ENCODE assay signal across 8 mouse cellular contexts in the genomic region with DNA sequence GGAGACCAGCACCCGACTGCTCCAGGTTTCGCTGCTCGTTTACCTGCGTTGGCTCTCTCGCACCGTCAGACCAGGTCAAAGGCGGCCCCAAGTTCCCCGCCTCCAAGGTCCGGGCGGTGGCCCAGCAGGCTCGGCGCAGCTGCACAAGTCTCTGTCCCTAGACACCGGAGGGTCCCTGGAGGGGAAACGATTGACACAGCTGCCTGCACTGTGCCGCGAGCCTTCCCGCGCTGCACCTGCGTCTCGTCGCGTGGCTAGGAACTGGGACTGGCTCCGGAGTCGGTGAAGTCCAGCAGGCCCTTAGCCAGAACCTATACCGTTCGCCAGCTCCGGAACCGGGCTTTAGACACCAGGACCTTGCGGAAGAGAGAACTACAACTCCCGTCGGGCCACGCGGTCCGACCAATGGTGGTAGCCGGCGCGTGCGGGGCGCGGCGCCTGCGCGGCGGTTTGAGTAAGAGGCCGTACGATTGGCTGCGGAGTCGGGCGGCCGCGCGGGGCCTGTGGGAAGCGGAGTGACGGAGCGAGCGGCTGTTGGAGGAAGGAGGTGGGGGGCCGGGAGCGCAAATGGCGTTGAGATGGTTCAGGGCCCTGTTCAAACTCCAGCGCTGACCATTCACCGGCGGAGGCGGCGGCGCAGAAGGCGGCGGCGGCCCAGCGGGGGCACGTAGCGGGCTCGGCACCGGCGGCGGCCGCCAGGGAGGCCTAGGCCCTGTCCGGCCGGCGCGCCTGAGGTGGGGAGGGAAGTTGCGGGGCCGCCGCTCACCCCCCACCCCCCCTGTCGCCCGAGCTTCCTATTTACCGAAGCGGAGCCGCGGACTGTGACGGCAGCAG. TPM values are rescaled to one million over a fixed set of nuclear protein-coding genes. Genes with fewer than 3 reads are reported as not detected.
DNase-seq lines count a peak whose midpoint lies in the region; ATAC-seq and TF ChIP-seq lines count a peak whose summit lies in the region.

TSS of gene Wapl (plus strand) at position 534 of the 834 bp plus-strand sequence.

- ATAC-seq in G1E (ENCODE audit: extremely low read depth, insufficient number of reproducible peaks, low FRiP score, poor library complexity, severe bottlenecking), result peak; percentile 75
- ATAC-seq in forebrain, embryonic 16.5 days, result peak; percentile 100
- ATAC-seq in lung, embryonic 14.5 days (ENCODE audit: insufficient read depth), result peak; percentile 99

- no peaks in the 10 kb centered on the region for H3K27me3 ChIP-seq in G1E (ENCODE audit: insufficient read depth, low read length)
- no peaks in the 10 kb centered on the region for H3K27me3 ChIP-seq in forebrain, embryonic 16.5 days (replicated peaks; ENCODE audit: control insufficient read depth, insufficient read depth, low read length)
- no peaks in the 10 kb centered on the region for H3K27me3 ChIP-seq in lung, embryonic 14.5 days (ENCODE audit: insufficient read depth, low read length)
- H3K27me3 ChIP-seq in thymus, adult 2 months (ENCODE audit: control insufficient read depth, insufficient read depth, low read length), result no peaks in the 10 kb centered on the region

- intact Hi-C loops in heart, postnatal 36 days (cut with DNase I), result loop anchor here (10.0 kb wide), 1 partner anchor 359 kb away; the partner anchor contains the start of genes Glud1 and Shld2

- H3K36me3 ChIP-seq in G1E (replicated peaks), result peaks cover 27% of the 10 kb centered on the region
- no peaks in the 10 kb centered on the region for H3K36me3 ChIP-seq in forebrain, embryonic 16.5 days (ENCODE audit: control insufficient read depth, insufficient read depth)
- H3K36me3 ChIP-seq in lung, embryonic 14.5 days (ENCODE audit: insufficient read depth), result peaks cover 11% of the 10 kb centered on the region; the same call in 1 of the 2 replicates
- peaks cover 9% of the 10 kb centered on the region for H3K36me3 ChIP-seq in thymus, adult 2 months (ENCODE audit: control insufficient read depth, insufficient read depth, low read length)

- peak within 1 kb of the TSS; percentile 83 for H3K4me3 ChIP-seq in G1E (ENCODE audit: low read depth, low read length)
- peak within 1 kb of the TSS; percentile 98 for H3K4me3 ChIP-seq in forebrain, embryonic 16.5 days (replicated peaks; ENCODE audit: low read length)
- peak within 1 kb of the TSS; percentile 83 for H3K4me3 ChIP-seq in layer of hippocampus, adult 2 months
- H3K4me3 ChIP-seq in lung, embryonic 14.5 days (ENCODE audit: low read depth, low read length), result peak within 1 kb of the TSS; percentile 99
- H3K4me3 ChIP-seq in olfactory bulb, adult 2 months (ENCODE audit: insufficient read depth, low read depth, low read length), result peak within 1 kb of the TSS; percentile 96
- peak within 1 kb of the TSS; percentile 68 for H3K4me3 ChIP-seq in thymus, adult 2 months (ENCODE audit: control insufficient read depth, insufficient read depth, low read length)

- peak within 1 kb of the TSS; percentile 93 for H3K27ac ChIP-seq in forebrain, embryonic 16.5 days (ENCODE audit: low read length)
- H3K27ac ChIP-seq in layer of hippocampus, adult 2 months, result peak within 1 kb of the TSS; percentile 95
- peak within 1 kb of the TSS; percentile 93 for H3K27ac ChIP-seq in lung, embryonic 14.5 days (ENCODE audit: low read depth)
- H3K27ac ChIP-seq in olfactory bulb, adult 2 months (ENCODE audit: insufficient read depth, low read depth, low read length), result peak within 1 kb of the TSS; percentile 67
- H3K27ac ChIP-seq in thymus, adult 2 months (ENCODE audit: control insufficient read depth, insufficient read depth, low read length), result peak within 1 kb of the TSS; percentile 82

- TF ChIP-seq CTCF in G1E (IDR thresholded peaks at IDR 0.05; ENCODE audit: low read depth, low read length), result no peak
- TF ChIP-seq CTCF in layer of hippocampus, adult 2 months (conservative IDR thresholded peaks at IDR 0.05), result no peak; the same call in 1 of the 2 replicates
- no peak for TF ChIP-seq CTCF in lung, embryonic 14.5 days (IDR thresholded peaks at IDR 0.05; ENCODE audit: low read depth)
- no peak for TF ChIP-seq CTCF in olfactory bulb, adult 2 months (IDR thresholded peaks at IDR 0.05; ENCODE audit: insufficient read depth, low read depth, low read length)
- 0 out of 2 replicates have a peak, but pooled peaks have one; percentile 34 for TF ChIP-seq CTCF in thymus, adult 2 months (IDR thresholded peaks at IDR 0.05; ENCODE audit: borderline replicate concordance, control insufficient read depth, extremely low read depth, insufficient read depth, low read length, poor library complexity)

- DNase-seq in G1E (ENCODE audit: low spot score), result peak; percentile 91
- DNase-seq in cerebellum, adult 18-20 months, result peak; percentile 98 to 99
- peak; percentile 96 for DNase-seq in heart, postnatal 36 days
- peak; percentile 97 for DNase-seq in layer of hippocampus, adult 2 months (ENCODE audit: low spot score in 2 of 2)
- peak; percentile 98 for DNase-seq in lung, embryonic 14.5 days
- peak; percentile 94 for DNase-seq in thymus, adult 2 months

- no peaks in the 10 kb centered on the region for H3K9me3 ChIP-seq in G1E (replicated peaks)
- no peaks in the 10 kb centered on the region for H3K9me3 ChIP-seq in forebrain, embryonic 16.5 days (ENCODE audit: control insufficient read depth, low read length)
- no peaks in the 10 kb centered on the region for H3K9me3 ChIP-seq in lung, embryonic 14.5 days (ENCODE audit: low read depth, low read length)

- WGBS in forebrain, embryonic 16.5 days, result under 1% methylated on average over 79 of the region's 90 CpGs
- under 1% methylated on average over 88 of the region's 90 CpGs for WGBS in lung, embryonic 14.5 days
- WGBS in olfactory bulb, adult 2 months, result under 1% methylated on average over 90 of the region's 90 CpGs
- under 1% methylated on average over 89 of the region's 90 CpGs for WGBS in thymus, adult 2 months

- peak; percentile 64; the same call in 1 of the 2 replicates for TF ChIP-seq POLR2A in olfactory bulb, adult 2 months (IDR thresholded peaks at IDR 0.05; ENCODE audit: insufficient read depth, low read depth, low read length)
- peak; percentile 57; the same call in 1 of the 2 replicates for TF ChIP-seq POLR2A in thymus, adult 2 months (IDR thresholded peaks at IDR 0.05; ENCODE audit: control insufficient read depth, extremely low read depth, insufficient read depth, low read length, poor library complexity)

- peaks cover 47% of the 10 kb centered on the region for H3K4me1 ChIP-seq in G1E (ENCODE audit: insufficient read depth, low read depth, low read length)
- peaks cover 17% of the 10 kb centered on the region for H3K4me1 ChIP-seq in forebrain, embryonic 16.5 days (replicated peaks; ENCODE audit: control insufficient read depth, insufficient read depth, low read length)
- peaks cover 6% of the 10 kb centered on the region; the same call in 1 of the 2 replicates for H3K4me1 ChIP-seq in lung, embryonic 14.5 days (ENCODE audit: insufficient read depth)
- H3K4me1 ChIP-seq in olfactory bulb, adult 2 months (ENCODE audit: control insufficient read depth, insufficient read depth, low read length), result no peaks in the 10 kb centered on the region
- H3K4me1 ChIP-seq in thymus, adult 2 months (replicated peaks; ENCODE audit: control insufficient read depth, insufficient read depth, low read length), result 0 out of 2 replicates have a peak, but pooled peaks cover 6% of the 10 kb centered on the region

- peak within 1 kb of the TSS; percentile 95 for H3K4me2 ChIP-seq in forebrain, embryonic 16.5 days (ENCODE audit: low read length)
- peak within 1 kb of the TSS; percentile 83 for H3K4me2 ChIP-seq in lung, embryonic 14.5 days

- H3K9ac ChIP-seq in forebrain, embryonic 16.5 days (replicated peaks; ENCODE audit: low read depth, low read length), result peak within 1 kb of the TSS; percentile 95
- peak within 1 kb of the TSS; percentile 98 for H3K9ac ChIP-seq in lung, embryonic 14.5 days

RNA-seq across cellular contexts. Expression of gene Wapl, which starts in this region (rescaled TPM):
- total RNA-seq in G1E (2014; fragmentation: Nextera tagmentation) (283 and 301 TPM in 2 replicates), G1E (2017) (210 and 238 TPM in 2 replicates)
- 29.9 and 32.6 TPM in 2 replicates for polyA plus RNA-seq in G1E (2012)
- 18.8 and 21.9 TPM in 2 replicates for polyA plus RNA-seq in forebrain, embryonic 16.5 days (2015; fragmentation: Nextera tagmentation; extraction: Ambion mirVana)
- 10 to 100 TPM; 36.5 to 37.6 TPM for total RNA-seq in heart, postnatal 36 days (2021)
- 10 to 100 TPM; 56.3 to 58.7 TPM for total RNA-seq in layer of hippocampus, adult 2 months (2021)
- 28.2 and 29.2 TPM in 2 replicates for polyA plus RNA-seq in lung, embryonic 14.5 days (2014; fragmentation: Nextera tagmentation; extraction: Ambion mirVana)
- polyA plus RNA-seq in olfactory bulb, adult 2 months (2012; ENCODE audit: insufficient read depth, insufficient read length, low replicate concordance, missing spikeins), result 97.6 TPM in 1 of 2 replicates, not detected in the other
- polyA plus RNA-seq in thymus, adult 2 months (2012; rRNA removed), result 28.4 and 37.9 TPM in 2 replicates

Comparison
In these comparisons a context has a peak if more than half of its experiments do, and no peak if none do; other contexts are left out.
1. Peak in every context shown above with its lines: DNase-seq, ATAC-seq, H3K4me3 ChIP-seq and H3K27ac ChIP-seq.